Mouse (Mus musculus): ENCODE measurements around the gene Eya3. TPM values are rescaled to one million over a fixed set of nuclear protein-coding genes. Genes with fewer than 3 reads are reported as not detected.

Gene Eya3
- polyA plus RNA-seq, 1 experiment from 2014 or later, result 34.6 TPM

- H3K4me3 ChIP-seq, result no peak overlapping the region
- no peaks in the 10 kb centered on the region for H3K4me1 ChIP-seq
- H3K9ac ChIP-seq, result no peak overlapping the region
- no peak for ATAC-seq (ENCODE audit: low FRiP score, low read depth)
- WGBS, result 91% methylated on average over 6 of the region's 6 CpGs
- no peaks in the 10 kb centered on the region for H3K36me3 ChIP-seq
- H3K4me2 ChIP-seq (replicated peaks), result no peak overlapping the region
- H3K27me3 ChIP-seq, result no peaks in the 10 kb centered on the region
- no peak overlapping the region for H3K27ac ChIP-seq
- peaks cover 12% of the 10 kb centered on the region for H3K9me3 ChIP-seq
Measured at GRCm38 (mm10) chr4:132617873-132618272, 20.9 kb upstream of the Eya3 start.

GRCm38 (mm10) chr4:132618850-132619375 lies 19.9 kb upstream of the Eya3 start:
- no peak for ATAC-seq (ENCODE audit: low FRiP score, low read depth)
- Histone ChIP-seq H3K4me2 (replicated peaks) (no peak overlapping the region), H3K36me3 (no peaks in the 10 kb centered on the region), H3K9ac (no peak overlapping the region), H3K4me3 (no peak overlapping the region), H3K9me3 (peaks cover 12% of the 10 kb centered on the region), H3K27ac (no peak overlapping the region), H3K27me3 (no peaks in the 10 kb centered on the region), H3K4me1 (no peaks in the 10 kb centered on the region)
- WGBS, result 82% methylated on average over 10 of the region's 10 CpGs

GRCm38 (mm10) chr4:132620134-132620533 lies 18.7 kb upstream of the Eya3 start:
- no peak for ATAC-seq (ENCODE audit: low FRiP score, low read depth)
- H3K4me1 ChIP-seq, result no peaks in the 10 kb centered on the region
- 85% methylated on average over 4 of the region's 4 CpGs for WGBS

GRCm38 (mm10) chr4:132621287-132622068 lies 17.3 kb upstream of the Eya3 start:
- Histone ChIP-seq H3K4me3 (no peak overlapping the region), H3K27ac (no peak overlapping the region), H3K9ac (no peak overlapping the region), H3K9me3 (no peaks in the 10 kb centered on the region), H3K36me3 (no peaks in the 10 kb centered on the region), H3K27me3 (no peaks in the 10 kb centered on the region), H3K4me1 (no peaks in the 10 kb centered on the region), H3K4me2 (replicated peaks) (no peak overlapping the region)
- 76% methylated on average over 7 of the region's 7 CpGs for WGBS
- no peak for ATAC-seq (ENCODE audit: low FRiP score, low read depth)

More at GRCm38 (mm10) chr4:132620134-132620533, 18.7 kb upstream of the Eya3 start:
- no peaks in the 10 kb centered on the region for H3K36me3 ChIP-seq
- H3K27me3 ChIP-seq, result no peaks in the 10 kb centered on the region
- H3K9me3 ChIP-seq, result peaks cover 3% of the 10 kb centered on the region
- H3K27ac ChIP-seq, result no peak overlapping the region
- H3K9ac ChIP-seq, result no peak overlapping the region
- H3K4me3 ChIP-seq, result no peak overlapping the region
- no peak overlapping the region for H3K4me2 ChIP-seq (replicated peaks)

- ATAC-seq (ENCODE audit: low FRiP score, low read depth), result no peak
Measured at GRCm38 (mm10) chr4:132624034-132624657, 14.6 kb upstream of the Eya3 start.

GRCm38 (mm10) chr4:132628830-132629229 lies 10.0 kb upstream of the Eya3 start:
- H3K9ac ChIP-seq, result no peak overlapping the region
- ATAC-seq (ENCODE audit: low FRiP score, low read depth), result no peak
- H3K4me3 ChIP-seq, result no peak overlapping the region
- H3K4me2 ChIP-seq (replicated peaks), result no peak overlapping the region
- no peak overlapping the region for H3K27ac ChIP-seq
- 22% methylated on average over 2 of the region's 2 CpGs for WGBS
- no peaks in the 10 kb centered on the region for H3K36me3 ChIP-seq
- no peaks in the 10 kb centered on the region for H3K4me1 ChIP-seq
- no peaks in the 10 kb centered on the region for H3K27me3 ChIP-seq
- H3K9me3 ChIP-seq, result no peaks in the 10 kb centered on the region

More at GRCm38 (mm10) chr4:132624034-132624657, 14.6 kb upstream of the Eya3 start:
- Histone ChIP-seq H3K4me1 (no peaks in the 10 kb centered on the region), H3K27ac (no peak overlapping the region), H3K4me3 (no peak overlapping the region), H3K27me3 (no peaks in the 10 kb centered on the region), H3K9ac (no peak overlapping the region), H3K36me3 (no peaks in the 10 kb centered on the region), H3K9me3 (no peaks in the 10 kb centered on the region), H3K4me2 (replicated peaks) (no peak overlapping the region)
- 80% methylated on average over 5 of the region's 5 CpGs for WGBS

GRCm38 (mm10) chr4:132635971-132636370 lies 2.8 kb upstream of the Eya3 start:
- H3K9ac ChIP-seq, result no peak overlapping the region
- ATAC-seq (ENCODE audit: low FRiP score, low read depth), result no peak
- no peaks in the 10 kb centered on the region for H3K27me3 ChIP-seq
- no peak overlapping the region for H3K4me3 ChIP-seq
- peaks cover 10% of the 10 kb centered on the region for H3K4me1 ChIP-seq
- WGBS, result 90% methylated on average over 2 of the region's 2 CpGs
- H3K27ac ChIP-seq, result no peak overlapping the region
- no peaks in the 10 kb centered on the region for H3K9me3 ChIP-seq
- no peak overlapping the region for H3K4me2 ChIP-seq (replicated peaks)
- H3K36me3 ChIP-seq, result no peaks in the 10 kb centered on the region

- Histone ChIP-seq H3K4me2 (replicated peaks) (no peak overlapping the region), H3K27ac (no peak overlapping the region), H3K4me3 (no peak overlapping the region), H3K9me3 (no peaks in the 10 kb centered on the region), H3K4me1 (peaks cover 10% of the 10 kb centered on the region), H3K9ac (no peak overlapping the region), H3K36me3 (no peaks in the 10 kb centered on the region), H3K27me3 (no peaks in the 10 kb centered on the region)
- 57% methylated on average over 4 of the region's 4 CpGs for WGBS
- ATAC-seq (ENCODE audit: low FRiP score, low read depth), result no peak
Measured at GRCm38 (mm10) chr4:132636554-132636953, 2.2 kb upstream of the Eya3 start.

- Histone ChIP-seq H3K9me3 (no peaks in the 10 kb centered on the region), H3K4me2 (replicated peaks) (peak overlapping the region; percentile 84), H3K36me3 (peaks cover 12% of the 10 kb centered on the region), H3K4me1 (peaks cover 10% of the 10 kb centered on the region), H3K27me3 (no peaks in the 10 kb centered on the region), H3K27ac (peak overlapping the region; percentile 78), H3K9ac (peak overlapping the region; percentile 97), H3K4me3 (peak overlapping the region; percentile 96)
- under 1% methylated on average over 35 of the region's 35 CpGs for WGBS
- ATAC-seq (ENCODE audit: low FRiP score, low read depth), result peak; percentile 40; the same call in 1 of the 2 replicates
Measured at GRCm38 (mm10) chr4:132639191-132639713, 465 bp downstream of the Eya3 start.

- 86% methylated on average over 7 of the region's 7 CpGs for WGBS
- H3K9ac ChIP-seq, result no peak overlapping the region
- no peaks in the 10 kb centered on the region for H3K27me3 ChIP-seq
- no peaks in the 10 kb centered on the region for H3K9me3 ChIP-seq
- peaks cover 8% of the 10 kb centered on the region for H3K36me3 ChIP-seq
- no peak overlapping the region for H3K27ac ChIP-seq
- ATAC-seq (ENCODE audit: low FRiP score, low read depth), result no peak
- no peak overlapping the region for H3K4me3 ChIP-seq
- H3K4me1 ChIP-seq, result no peaks in the 10 kb centered on the region
- H3K4me2 ChIP-seq (replicated peaks), result no peak overlapping the region
Measured at GRCm38 (mm10) chr4:132647439-132647838, 8.7 kb downstream of the Eya3 start.

GRCm38 (mm10) chr4:132649271-132649999 lies 10.6 kb downstream of the Eya3 start:
- H3K9ac ChIP-seq, result no peak overlapping the region
- 80% methylated on average over 6 of the region's 6 CpGs for WGBS
- no peaks in the 10 kb centered on the region for H3K9me3 ChIP-seq
- H3K27ac ChIP-seq, result no peak overlapping the region
- no peak overlapping the region for H3K4me3 ChIP-seq
- H3K27me3 ChIP-seq, result no peaks in the 10 kb centered on the region
- peaks cover 4% of the 10 kb centered on the region; the same call in 1 of the 2 replicates for H3K4me1 ChIP-seq
- no peak for ATAC-seq (ENCODE audit: low FRiP score, low read depth)
- no peak overlapping the region for H3K4me2 ChIP-seq (replicated peaks)
- peaks cover 2% of the 10 kb centered on the region; the same call in 1 of the 2 replicates for H3K36me3 ChIP-seq

GRCm38 (mm10) chr4:132652842-132653241 lies 14.1 kb downstream of the Eya3 start:
- ATAC-seq (ENCODE audit: low FRiP score, low read depth), result no peak
- peaks cover 4% of the 10 kb centered on the region; the same call in 1 of the 2 replicates for H3K4me1 ChIP-seq
- no peak overlapping the region for H3K9ac ChIP-seq
- peaks cover 15% of the 10 kb centered on the region for H3K36me3 ChIP-seq
- 51% methylated on average over 4 of the region's 4 CpGs for WGBS
- H3K4me2 ChIP-seq (replicated peaks), result no peak overlapping the region
- H3K4me3 ChIP-seq, result no peak overlapping the region
- no peaks in the 10 kb centered on the region for H3K9me3 ChIP-seq
- H3K27me3 ChIP-seq, result no peaks in the 10 kb centered on the region
- H3K27ac ChIP-seq, result no peak overlapping the region

Data from limb, embryonic 13.5 days (tissue).